Mouse (Mus musculus) hematopoietic stem cell, adult 5-6 weeks (primary cell): ENCODE measurements around the gene Glb1. TPM values are rescaled to one million over a fixed set of nuclear protein-coding genes. Genes with fewer than 3 reads are reported as not detected.
"Not testable (repeated sequence)": the region's sequence is repeated elsewhere in the genome, so short reads cannot be mapped to it uniquely, and the experiment has no call there.

Experiments
- ATAC-seq, 2 experiments: fragments of 125-278 bp in 1 of 2; replicated peaks in 1 of 2; 2 replicates each; pipeline ENCODE4 v1.8.0; 2016 to 2017; ENCODE audit warnings: inconsistent platforms in 2 of 2, mild to moderate bottlenecking in 2 of 2, moderate number of reproducible peaks in 2 of 2, low read depth in 1 of 2, moderate TSS enrichment in 1 of 2; ENCODE audit not compliant: low FRiP score in 2 of 2, poor library complexity in 2 of 2, severe bottlenecking in 2 of 2, insufficient read depth in 1 of 2, low TSS enrichment in 1 of 2
- total RNA-seq: library from RNA; stranded (forward); fragments of 172-1452, 232-1000 nt; gene quantifications from 2 replicates; pipeline ENCODE4 v1.2.3, GENCODE M21; 2017

Glb1 gene
- total RNA-seq, 1 experiment from 2014 or later, result 32.0 TPM

DNA sequence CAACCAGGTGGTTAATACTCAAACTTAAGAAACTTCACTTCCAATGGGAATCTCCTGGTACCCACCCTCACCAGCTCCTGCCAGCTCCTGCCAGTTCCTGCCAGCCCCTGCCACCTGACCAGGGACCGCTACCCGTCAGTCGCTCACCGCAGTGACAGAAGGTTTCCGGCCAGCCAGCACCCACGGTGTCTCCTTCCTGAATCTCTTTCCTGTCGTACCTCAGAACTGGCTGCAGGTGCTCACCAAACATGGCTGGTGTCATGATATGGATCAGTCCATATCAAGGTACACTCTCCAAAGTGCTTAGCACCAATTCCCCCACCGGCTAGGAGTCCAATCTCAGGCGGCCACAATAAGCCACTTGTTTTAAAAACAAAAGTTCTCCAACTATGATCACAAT lies 108.9 kb downstream of the Glb1 start:
- 0 out of 4 replicates have a peak, but pooled peaks of 1 of the 2 experiments have one; percentile 12 for ATAC-seq

- no peak for ATAC-seq
Measured at GRCm38 (mm10) chr9:114512831-114513230, 112.0 kb downstream of the Glb1 start.

DNA sequence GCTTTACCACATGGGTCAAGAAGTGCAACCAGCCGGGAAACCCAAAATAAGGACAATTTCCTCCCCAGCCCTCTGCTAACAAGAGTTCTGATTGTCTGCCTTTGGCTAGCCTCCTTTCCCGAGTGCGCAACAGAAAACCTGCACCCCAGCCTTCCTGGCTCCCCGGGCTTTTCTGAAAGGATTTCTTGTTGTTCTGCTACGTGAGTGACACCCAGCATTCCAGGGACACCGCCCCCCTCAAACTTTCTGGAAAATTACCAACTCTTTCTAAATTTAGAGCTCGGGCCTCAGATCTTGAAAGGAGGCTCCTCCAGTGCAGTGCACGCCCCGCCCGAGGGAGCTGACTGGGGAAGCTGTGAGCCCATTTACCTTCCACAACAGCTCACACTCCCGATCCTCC lies 114.5 kb downstream of the Glb1 start, which contains the start of gene C130032M10Rik:
C130032M10Rik (plus strand) TSS at position 334 of the 400 bp plus-strand sequence.
- no peak for ATAC-seq

- no peak for ATAC-seq
Measured at GRCm38 (mm10) chr9:114517924-114518497, 117.1 kb downstream of the Glb1 start.

DNA sequence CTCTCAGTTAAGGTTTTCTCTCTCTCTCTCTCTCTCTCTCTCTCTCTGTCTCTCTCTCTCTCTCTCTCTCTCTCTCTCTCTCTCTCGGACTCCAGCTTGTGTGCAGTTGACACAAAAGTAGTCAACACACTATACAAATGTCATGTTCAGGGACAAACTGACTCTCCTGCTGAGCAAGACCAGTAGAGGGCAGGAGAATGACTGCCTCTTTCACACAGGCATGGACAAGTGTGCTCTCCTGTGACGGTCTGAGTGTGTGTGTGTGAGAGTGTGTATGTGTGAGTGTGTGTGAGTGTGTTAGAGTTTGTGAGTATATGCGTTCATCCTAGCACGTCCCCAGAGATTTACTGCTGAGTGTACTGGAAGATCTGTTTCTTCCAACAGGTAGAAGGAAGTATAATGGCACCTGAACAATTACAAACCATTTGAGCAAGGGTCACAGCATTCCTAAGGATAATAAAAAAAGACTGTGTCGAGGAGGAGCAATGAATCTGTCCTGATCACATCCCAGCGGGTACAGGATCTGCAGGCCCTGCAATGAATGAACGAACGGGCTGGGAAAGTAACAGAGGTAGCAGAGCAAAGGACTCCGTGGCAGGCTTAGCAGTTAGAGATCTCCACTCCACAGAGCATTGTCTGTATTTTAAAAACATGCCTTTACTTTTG lies 118.1 kb downstream of the Glb1 start:
- no peak for ATAC-seq

DNA sequence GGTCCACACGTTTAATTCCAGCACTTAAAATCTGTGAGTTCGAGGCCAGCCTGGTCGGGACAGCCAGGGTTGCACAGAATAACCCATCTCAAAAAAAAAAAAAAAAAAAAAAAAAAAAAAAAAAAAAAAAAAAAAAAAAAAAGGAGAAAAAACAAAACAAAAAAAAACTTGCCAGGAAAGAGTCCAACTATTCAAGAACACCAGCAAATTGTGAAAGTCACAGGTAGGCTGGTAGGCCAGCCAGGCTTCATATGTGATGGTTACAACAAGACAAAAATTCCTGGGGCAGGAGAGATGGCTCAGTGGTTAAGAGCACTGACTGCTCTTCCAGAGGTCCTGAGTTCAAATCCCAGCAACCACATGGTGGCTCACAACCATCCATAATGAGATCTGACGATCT lies 119.7 kb downstream of the Glb1 start:
- not testable (repeated sequence) for ATAC-seq

DNA sequence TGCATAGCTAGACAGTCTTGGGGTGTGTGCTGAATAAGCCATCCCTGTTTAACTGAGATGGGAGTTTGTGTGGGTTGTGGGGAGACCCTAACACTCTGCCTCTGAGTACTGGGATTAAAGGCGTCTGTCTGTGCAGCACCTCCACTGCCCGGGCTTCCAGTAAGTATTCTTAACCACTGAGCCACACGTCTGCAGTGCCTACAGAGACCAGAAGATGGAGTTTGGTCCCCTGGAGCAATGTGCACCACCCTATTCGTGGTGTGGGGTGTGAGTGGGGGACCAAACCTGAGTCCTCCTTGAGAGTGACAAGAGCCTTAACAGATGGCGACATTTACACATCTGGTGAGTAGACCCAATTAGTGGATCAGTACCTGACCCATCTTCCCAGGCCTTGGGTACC lies 121.2 kb downstream of the Glb1 start:
- ATAC-seq, result no peak

GRCm38 (mm10) chr9:114522501-114522900 lies 121.6 kb downstream of the Glb1 start:
- ATAC-seq, result no peak

Other genes starting within 250 kb of the Glb1 start
- not detected in 2 replicates for gene Bcl2a1c, start 70.9 kb upstream of the Glb1 start, total RNA-seq
- gene Crtap, start 10.4 kb upstream of the Glb1 start, total RNA-seq, result 21.4 and 36.7 TPM in 2 replicates
- 6.9 and 8.0 TPM in 2 replicates for gene Tmppe, start within 50 bp of the Glb1 start, total RNA-seq
- gene Ccr4, start 103.8 kb downstream of the Glb1 start, total RNA-seq, result not detected in 2 replicates
- gene C130032M10Rik, start 114.6 kb downstream of the Glb1 start, total RNA-seq, result not detected in 2 replicates
- gene Trim71, start 163.3 kb downstream of the Glb1 start, total RNA-seq, result not detected in 2 replicates
- 45.1 and 51.3 TPM in 2 replicates for gene Cnot10, start 239.1 kb downstream of the Glb1 start, total RNA-seq